Mouse (Mus musculus): ENCODE measurements around the gene Ovca2. TPM values are rescaled to one million over a fixed set of nuclear protein-coding genes. Genes with fewer than 3 reads are reported as not detected.

Gene Ovca2
- total RNA-seq (2023), result 10 to 100 TPM in 1 of 2 experiments, 1 to 10 TPM in 1; 6.7 to 12.2 TPM

DNA sequence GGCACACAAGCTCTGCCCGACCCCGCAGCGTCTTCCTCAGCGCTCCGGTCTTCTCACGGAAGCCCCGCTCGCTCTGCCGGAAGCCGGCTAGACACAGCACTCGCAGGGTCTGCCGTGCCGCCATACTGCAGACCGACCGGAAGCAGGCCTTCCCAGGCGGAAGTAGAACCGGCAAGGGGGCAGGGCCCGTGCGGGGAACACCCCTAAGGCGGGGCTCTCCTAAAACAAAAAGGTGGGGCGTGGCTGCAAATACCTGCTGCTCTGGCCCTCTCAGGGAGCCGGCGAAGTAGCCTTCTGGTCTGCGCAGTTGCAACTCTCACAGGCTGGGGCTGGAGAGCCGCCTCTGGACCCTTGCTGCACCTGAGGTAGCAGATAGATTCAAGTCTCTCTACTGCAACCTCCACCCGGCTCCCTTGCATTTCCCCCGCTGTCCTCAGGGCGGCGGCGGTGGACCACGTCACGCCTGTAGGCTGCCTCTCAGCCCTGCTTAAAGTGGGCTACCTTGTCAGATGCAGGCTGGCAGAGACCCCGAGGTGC, at the start of gene Ovca2:
Gene Ovca2 (minus strand): TSS at position 164 of the 537 bp plus-strand sequence.

DNA sequence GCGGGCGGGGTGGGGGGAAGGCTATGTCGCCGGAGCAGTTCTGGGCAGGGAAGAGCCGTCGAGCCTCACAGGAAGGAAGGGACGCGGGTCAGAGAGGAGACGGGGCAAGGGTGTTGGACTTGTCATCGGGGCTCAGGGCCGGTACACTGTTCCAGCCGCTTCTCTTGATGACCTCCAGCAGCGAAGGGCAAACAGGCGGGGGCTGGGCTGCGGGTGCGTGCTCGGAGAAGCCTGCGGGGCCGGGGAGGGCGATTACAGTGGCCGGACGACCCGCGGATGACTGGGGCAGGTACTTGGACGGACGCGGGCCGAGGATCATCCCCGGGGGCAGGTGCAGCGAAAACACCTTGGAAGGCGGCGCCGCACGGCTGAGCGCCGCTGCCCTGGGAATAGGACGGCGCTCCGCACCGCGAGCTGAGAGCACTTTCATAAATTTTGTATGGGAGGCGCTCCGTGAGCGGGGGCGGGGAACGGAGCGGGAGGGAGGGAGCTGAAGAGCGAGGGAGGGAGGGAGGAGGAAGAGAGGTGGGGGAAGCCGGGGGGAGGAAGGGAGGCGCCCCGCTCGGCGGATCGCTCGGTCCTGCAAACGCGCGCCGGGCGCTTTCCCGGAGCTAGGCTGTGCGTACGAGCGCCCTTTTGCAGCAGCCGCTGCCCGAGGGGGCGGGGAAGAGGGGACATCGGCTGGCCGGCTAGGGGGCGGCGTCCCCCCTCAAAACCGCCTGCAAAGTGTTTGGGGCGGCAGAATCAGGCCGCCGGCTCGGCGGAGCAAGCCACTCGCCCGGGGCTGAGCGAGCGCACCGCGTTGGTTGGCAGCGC, 14.8 kb upstream of the Ovca2 start, which contains the start of gene Rtn4rl1:
Gene Rtn4rl1 (plus strand): TSS at position 528 of the 816 bp plus-strand sequence.

DNA sequence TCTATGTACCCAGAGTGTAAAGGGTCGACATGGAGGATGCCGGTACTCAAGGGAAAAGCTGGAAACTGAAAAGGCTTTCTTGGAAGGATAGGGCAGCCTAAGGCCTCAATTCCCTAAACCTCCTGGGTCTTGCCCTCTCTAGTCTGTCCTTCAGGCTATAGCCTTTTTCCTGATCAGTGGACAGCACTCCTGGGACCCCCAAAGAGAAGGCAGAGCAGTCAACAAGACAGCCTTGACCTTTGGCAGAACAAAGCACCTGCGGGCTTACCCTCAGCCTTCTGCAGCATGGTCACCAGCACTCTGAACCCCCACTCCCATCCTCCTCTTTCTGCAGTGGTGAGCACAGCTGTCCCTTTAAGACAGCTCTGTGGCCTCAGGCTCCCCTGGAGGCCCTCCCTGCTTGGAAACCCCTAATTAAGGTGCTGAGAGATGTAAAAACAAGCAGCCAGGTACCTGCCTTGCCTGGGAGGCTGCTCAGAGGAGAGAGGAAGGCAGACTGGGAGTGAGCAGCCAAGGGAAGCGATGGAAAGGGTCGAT, 12.3 kb upstream of the Ovca2 start, which contains the start of gene Dph1:
Gene Dph1 (minus strand): TSS at position 337 of the 537 bp plus-strand sequence.

DNA sequence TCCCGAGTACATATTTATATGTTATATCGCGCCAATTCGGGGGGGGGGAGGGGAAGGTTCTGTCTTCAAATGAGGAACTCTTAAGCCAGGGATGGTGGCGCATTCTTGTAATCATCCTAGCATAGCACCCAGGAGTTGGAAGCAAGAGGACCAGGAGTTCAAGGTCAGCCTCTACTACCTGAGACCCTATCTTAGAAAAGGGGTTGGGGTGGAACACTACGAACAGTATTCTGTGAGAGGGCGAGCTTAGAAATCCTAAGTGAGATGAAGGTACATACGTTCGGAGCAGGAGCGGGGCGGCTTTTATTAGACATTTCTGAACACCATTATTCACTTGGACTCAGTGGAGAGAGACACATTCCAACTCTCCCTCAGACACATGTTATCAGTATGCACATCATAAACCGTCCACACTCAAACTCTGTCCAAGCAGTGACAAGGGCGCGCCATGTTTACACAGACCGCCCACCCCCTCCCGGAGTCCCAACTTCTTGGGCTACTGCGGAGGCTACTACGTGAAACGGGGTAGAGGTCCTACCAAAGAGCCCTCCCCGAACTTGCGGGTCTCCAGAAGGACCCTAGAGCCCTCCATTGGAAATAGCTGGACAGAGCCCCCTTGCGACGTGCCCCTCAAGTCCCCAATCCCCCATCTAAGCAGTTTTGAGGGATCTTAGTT, 9.1 kb downstream of the Ovca2 start, which contains the start of gene Hic1:
Gene Hic1 (minus strand): TSS at position 115 of the 676 bp plus-strand sequence.

Other genes with a start within 250 kb of the Ovca2 start
- gene Hic1, start 9.3 kb downstream of the Ovca2 start, total RNA-seq (2023), result 1 to 10 TPM; 1.7 to 6.4 TPM
- 10 to 100 TPM in 1 of 2 experiments, 1 to 10 TPM in 1; 9.4 to 13.0 TPM for gene Dph1, start 12.4 kb upstream of the Ovca2 start, total RNA-seq (2023)
- gene Rtn4rl1, start 14.9 kb upstream of the Ovca2 start, total RNA-seq (2023), result 1 to 10 TPM; 1.1 to 2.4 TPM
- gene Rpa1, start 169.5 kb upstream of the Ovca2 start, total RNA-seq (2023), result 10 to 100 TPM; 27.9 to 31.4 TPM
- gene Smyd4, start 169.6 kb upstream of the Ovca2 start, total RNA-seq (2023), result 1 to 10 TPM; 2.9 to 3.1 TPM
- 10 to 100 TPM in 1 of 2 experiments, 1 to 10 TPM in 1; 9.7 to 10.2 TPM for gene Serpinf1, start 243.9 kb upstream of the Ovca2 start, total RNA-seq (2023)